Mouse (Mus musculus): ENCODE measurements around the gene Hist2h3b.

Gene Hist2h3b

DNA sequence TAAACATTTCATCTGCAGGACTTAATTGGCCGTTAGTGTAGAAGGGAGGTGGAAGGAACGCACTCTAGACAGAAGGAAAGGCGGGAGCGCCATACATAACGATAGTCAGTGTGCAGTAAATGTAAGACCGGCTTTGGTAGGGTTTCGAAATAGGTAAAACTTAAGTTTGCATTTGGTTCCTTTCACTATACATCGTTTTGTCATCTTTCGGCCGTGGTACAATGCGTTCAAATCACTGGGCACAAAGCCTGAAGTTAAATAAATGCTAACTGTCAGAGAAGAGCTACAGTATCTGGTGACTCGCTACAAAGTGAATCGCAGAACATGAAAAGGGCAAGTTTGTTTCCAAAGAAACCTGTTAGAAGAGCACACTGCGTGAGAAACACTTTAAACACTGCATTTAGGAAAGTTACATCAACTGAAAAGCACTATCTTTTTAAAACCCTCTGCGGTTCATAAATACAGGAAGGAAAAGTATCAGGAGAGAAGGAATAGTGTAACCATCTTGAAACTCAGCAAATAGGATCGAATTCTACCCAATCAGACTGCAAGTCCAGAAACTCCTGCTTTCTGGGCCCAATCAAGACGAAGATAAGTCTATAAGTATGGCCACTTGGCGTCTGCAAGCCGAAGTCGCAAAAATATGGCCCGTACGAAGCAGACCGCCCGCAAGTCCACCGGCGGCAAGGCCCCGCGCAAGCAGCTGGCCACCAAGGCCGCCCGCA, at the start of gene Hist2h3b:
TSS of gene Hist2h3b (plus strand) at position 604 of the 725 bp plus-strand sequence.
- peak; percentile 90 for DNase-seq (ENCODE audit: low spot score)

DNA sequence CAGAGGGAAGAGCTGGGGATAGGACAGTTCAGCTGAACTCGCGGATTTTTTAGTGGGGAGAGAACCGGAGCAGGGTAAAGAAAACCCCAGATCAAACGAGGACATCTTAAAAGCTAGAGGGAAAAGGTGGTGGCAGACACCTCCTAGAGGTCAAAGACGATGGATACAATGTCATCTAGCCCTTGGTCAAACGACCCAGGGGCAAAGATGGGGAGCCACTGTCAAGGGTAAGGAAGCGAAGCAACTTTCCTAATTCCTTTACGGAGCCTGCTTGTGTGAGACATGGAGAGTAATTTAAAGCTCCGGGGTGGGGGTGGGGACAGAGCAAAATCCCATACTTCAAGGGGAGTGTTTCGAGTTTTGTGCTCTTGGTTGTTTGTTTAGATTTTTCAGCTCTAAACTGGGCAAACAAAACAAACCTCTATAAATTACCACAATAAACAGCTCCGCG, 49.2 kb upstream of the Hist2h3b start:
- DNase-seq (ENCODE audit: low spot score): peak; percentile 58

DNA sequence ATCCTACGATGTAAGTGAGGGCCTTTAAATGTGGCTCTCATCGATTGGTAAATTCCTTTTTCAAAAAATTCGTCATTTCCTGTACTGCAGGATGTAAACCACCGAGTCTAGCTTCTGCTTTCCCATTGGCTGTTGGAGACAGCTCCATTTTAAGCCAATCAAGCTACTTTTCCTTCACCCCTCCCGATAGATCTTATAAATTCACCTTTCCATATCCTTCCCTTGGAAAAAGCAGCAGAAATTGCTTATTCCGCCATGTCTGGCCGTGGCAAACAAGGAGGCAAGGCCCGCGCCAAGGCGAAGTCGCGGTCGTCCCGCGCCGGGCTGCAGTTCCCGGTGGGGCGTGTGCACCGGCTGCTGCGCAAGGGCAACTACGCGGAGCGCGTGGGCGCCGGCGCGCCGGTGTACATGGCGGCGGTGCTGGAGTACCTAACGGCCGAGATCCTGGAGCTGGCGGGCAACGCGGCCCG, 48.8 kb upstream of the Hist2h3b start, which contains the start of the genes Bola1 and Hist2h2ab:
TSS of gene Bola1 (minus strand) at position 49 of the 470 bp plus-strand sequence.
TSS of gene Hist2h2ab (plus strand) at position 205 of the 470 bp plus-strand sequence.
- peak; percentile 90 for DNase-seq (ENCODE audit: low spot score)

DNA sequence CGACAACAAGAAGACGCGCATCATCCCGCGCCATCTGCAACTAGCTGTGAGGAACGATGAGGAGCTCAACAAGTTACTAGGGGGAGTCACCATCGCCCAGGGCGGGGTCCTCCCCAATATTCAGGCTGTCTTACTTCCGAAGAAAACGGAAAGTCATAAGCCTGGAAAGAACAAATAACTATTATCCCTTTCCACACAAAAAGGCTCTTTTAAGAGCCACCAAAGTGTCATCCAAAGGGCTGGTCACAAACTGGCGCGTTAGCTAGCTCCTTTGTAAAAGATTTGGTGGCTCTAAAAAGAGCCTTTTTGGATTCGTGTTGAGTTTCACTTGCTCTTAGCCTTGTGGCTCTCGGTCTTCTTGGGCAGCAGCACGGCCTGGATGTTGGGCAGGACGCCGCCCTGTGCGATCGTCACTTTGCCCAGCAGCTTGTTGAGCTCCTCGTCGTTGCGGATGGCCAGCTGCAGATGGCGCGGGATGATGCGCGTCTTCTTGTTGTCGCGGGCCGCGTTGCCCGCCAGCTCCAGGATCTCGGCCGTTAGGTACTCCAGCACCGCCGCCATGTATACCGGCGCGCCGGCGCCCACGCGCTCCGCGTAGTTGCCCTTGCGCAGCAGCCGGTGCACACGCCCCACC, 48.2 kb upstream of the Hist2h3b start:
- DNase-seq (ENCODE audit: low spot score): peak; percentile 69

DNA sequence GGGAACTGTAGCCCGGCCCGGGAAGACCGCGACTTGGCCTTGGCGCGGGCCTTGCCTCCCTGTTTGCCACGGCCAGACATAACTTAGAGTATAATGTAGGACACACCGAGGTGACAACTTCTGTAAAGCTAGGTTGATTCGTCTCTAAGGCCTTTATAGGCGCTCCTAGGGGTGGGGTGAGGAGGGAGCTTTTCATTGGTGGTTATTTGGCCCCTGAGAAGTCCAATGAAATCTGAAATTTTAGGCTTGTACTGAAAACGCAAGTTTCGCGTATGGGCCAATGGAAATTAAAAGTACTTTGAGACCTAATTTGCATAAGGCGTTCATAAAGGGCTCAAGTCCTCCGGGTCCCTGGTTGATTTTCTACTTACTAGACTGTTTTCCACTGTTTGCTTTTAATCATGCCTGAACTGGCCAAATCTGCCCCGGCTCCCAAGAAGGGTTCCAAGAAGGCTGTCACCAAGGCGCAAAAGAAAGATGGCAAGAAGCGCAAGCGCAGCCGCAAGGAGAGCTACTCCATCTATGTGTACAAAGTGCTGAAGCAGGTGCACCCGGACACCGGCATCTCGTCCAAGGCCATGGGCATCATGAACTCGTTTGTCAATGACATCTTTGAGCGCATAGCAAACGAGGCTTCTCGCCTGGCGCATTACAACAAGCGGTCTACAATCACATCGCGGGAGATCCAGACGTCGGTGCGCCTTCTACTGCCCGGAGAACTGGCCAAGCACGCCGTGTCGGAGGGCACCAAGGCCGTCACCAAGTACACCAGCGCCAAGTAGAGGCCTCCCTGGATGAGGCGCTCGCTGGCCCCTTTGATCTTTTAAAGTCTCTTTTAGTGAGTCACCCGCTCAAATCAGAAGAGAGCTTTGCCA, 47.5 kb upstream of the Hist2h3b start, which contains the start of the genes Hist2h2ac and Hist2h2be:
TSS of gene Hist2h2ac (minus strand) at position 116 of the 875 bp plus-strand sequence.
TSS of gene Hist2h2be (plus strand) at position 355 of the 875 bp plus-strand sequence.
- DNase-seq (ENCODE audit: low spot score): peak; percentile 90

DNA sequence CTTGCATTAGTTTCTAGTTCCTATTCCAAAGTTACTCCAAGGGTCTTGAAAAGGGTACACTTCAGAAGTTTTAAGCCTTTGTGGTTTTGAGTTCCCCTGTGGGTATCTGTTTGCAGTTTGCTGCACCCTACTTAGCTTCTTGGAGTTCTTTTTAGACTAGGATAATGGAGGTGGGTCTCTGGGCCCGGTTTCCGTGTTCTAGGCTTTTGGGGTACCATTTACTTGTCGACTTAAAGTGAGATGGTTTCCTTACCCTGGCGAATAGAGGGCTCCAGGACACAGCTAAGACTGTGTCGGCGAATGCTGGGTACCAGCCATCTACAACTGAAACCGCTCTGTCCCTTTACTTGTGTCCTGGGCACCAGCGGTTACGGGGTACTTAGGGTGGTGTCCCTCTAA, 46.8 kb upstream of the Hist2h3b start:
- peak; percentile 19 for DNase-seq (ENCODE audit: low spot score)

DNA sequence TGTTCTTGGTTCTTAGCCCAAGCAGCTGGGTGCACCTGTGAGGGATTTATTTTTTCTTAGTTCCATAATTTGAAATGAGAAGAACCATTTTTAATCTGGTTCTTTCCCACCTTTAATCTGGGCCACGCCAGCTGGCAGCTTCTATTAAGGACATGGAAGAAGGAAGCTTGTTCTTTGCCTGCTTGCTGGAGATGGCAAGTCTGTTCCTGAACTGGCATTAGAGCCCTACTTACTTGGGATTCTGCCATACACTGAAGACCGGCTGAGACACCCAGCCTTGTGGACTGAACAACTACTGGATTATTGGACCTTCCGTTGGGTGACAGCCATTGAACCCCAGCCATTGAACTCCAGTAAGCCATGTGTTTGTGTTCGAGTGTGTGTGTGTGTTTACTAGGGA, 45.7 kb upstream of the Hist2h3b start:
- no peak for DNase-seq (ENCODE audit: low spot score)

GRCm38 (mm10) chr3:96225421-96225820, 43.0 kb upstream of the Hist2h3b start:
- DNase-seq (ENCODE audit: low spot score): no peak

- DNase-seq (ENCODE audit: low spot score): no peak
These were observed 41.5 kb upstream of the Hist2h3b start for GRCm38 (mm10) chr3:96226695-96227648.

DNA sequence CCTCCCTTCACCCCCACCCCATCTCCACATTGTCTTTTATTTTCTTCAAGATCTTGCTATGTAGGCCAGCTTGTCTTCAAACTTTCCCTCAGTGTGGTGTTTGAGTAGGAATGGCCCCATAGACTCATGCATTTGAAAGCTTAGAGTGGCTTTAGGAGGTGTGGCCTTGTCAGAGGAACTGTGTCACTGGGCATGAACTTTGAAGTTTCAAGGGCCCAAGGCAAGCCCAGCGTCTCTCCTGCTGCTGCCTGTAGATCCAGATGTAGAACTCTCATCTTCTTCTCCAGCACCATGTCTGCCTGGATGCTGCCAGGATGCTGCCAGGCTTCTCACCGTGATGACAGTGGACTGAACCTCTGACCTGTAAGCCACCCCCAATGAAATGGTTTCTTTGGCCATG, 39.6 kb upstream of the Hist2h3b start:
- DNase-seq (ENCODE audit: low spot score): no peak

DNA sequence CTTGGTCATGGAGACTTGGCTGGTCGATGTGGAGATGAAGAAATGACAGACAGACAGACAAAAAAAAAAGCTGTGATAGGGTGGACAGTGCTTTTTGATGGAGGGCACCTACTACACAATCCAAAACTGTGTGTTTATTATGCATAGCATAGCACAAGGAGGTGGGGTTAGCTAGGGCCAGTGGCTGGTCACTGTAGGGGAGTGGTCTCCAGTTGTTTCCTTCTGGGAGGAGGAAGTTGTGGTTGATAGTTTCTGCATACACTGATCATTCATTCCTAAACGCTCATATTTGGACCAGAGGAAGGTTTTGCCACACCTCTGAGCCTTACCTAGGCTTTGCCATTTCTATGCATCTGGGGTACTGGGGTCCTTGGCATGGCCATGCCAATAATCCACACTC, 38.0 kb upstream of the Hist2h3b start:
- no peak for DNase-seq (ENCODE audit: low spot score)

GRCm38 (mm10) chr3:96230910-96231757, 37.3 kb upstream of the Hist2h3b start:
- DNase-seq (ENCODE audit: low spot score): no peak

GRCm38 (mm10) chr3:96231758-96232120, 36.7 kb upstream of the Hist2h3b start:
- no peak for DNase-seq (ENCODE audit: low spot score)

GRCm38 (mm10) chr3:96234914-96235313, 33.5 kb upstream of the Hist2h3b start:
- no peak for DNase-seq (ENCODE audit: low spot score)

DNA sequence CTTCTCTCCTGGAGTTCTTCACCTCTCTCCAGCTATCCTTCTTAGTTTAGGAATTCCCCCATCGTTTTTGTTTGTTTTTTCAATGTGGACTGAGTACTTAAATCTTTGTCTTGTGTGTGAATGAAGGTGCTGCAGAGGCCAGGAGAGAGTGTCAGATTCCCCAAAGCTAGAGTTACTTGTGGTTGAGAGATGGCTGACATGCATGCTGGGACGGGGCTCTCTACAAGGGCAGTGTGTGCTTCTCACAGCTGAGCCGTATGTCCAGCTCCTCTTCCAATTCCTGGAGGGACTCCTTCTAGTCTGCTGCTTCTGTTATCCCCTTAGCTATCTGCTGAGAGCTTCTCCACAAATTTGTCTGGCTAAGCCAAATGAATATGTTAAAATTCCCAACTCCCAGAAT, 32.6 kb upstream of the Hist2h3b start:
- DNase-seq (ENCODE audit: low spot score): no peak

DNA sequence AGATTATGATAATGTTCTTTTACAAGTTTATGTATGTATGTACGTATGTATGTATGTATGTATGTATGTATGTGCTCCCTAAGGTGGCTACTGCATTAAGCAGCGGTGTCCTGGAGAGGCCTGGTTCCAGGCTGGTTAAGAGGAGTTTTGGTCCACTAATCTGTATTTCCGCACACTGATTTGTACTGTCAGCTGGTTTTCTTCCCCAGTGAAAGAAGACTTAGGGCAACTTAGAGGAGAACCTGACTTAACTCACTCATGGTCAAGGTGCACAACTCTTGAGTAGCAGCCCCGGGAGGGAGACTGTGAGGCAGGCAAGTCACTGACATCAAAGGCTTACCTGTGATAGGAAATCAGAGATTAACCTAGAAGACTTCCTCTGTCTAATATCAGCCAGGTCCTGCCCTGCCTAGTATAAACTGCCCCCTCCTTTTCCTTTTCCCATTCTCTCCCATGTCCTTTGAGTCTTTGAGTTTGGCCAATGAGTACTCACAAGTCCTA, 31.6 kb upstream of the Hist2h3b start:
- peak; percentile 27 for DNase-seq (ENCODE audit: low spot score)

DNA sequence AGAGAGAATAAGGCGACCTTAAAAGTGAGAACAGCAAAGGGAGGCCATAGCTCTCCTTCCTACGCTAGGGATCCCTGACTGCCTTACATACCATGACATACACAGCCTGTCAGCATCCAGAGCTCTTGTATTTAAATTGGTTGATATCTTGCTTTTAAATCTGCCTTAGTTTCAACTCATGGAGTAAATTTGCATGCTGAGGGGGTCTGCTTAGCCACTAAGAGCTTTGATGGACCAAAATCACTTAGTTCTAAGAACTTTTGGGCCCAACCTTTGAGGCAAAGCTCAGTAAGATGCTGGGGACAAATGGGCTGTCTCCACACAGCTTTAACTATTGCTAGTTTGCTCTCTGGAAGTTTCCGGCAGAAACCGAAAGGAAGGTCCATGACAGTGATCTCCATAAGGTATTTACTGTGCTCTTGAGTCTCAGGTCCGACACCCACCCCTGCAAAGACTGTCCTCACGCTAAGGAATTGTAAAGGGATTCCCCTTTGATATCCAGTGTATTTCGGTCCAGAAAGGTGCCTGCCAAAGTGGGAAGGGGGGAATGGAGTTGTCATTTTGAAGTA, 31.0 kb upstream of the Hist2h3b start:
- DNase-seq (ENCODE audit: low spot score): peak; percentile 60

DNA sequence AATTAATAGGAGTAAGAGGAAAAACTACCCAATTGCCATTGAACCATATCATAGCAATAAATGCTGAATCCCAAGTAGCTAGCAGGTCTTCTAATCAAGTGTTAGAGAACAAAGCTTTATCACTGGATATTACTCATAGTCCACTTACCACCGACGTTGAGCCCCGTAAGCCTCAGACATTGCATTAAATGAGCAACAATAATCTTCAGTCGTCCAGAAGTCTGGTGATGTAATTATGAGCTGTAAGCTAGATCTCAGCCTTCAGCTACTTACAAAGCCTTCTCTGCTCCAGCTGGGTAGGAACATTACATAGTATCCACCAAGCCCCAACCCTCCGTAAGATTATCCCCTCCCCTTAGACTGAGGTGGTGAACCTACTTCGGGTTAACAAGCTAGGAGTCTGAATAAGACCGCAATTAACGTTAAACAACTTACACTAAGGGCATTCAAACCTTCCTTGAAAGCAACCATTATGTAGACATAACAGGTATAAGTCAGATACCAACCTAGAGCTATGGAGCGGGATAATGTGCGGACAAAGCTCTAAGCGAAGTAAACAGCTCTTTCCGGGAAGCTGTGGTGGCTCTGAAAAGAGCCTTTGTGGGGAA, 30.4 kb upstream of the Hist2h3b start:
- peak; percentile 72 for DNase-seq (ENCODE audit: low spot score)
